Mouse (Mus musculus) liver, embryonic 16.5 days (tissue): ENCODE measurements at regions not wholly inside any gene's neighbourhood (a gene's known extent, or its start where the extent isn't known, plus 50 kb on each side); places are given as distances from the start of the nearest gene placed in this dataset.

ENCODE experiments used
- ATAC-seq: fragments of 200-750 bp; cut with Nextera tagmentation; 2 replicates; pipeline ENCODE4 v1.8.0; 2017; ENCODE audit warnings: low read depth, mild to moderate bottlenecking, moderate number of reproducible peaks, moderate library complexity
- H3K27ac ChIP-seq: fragments of 300-500 bp; sonication (generic); 2 replicates; pipeline ENCODE4 v1.5.1; 2014; ENCODE audit warnings: mild to moderate bottlenecking, low read length
- H3K27me3 ChIP-seq: fragments of 300-500 bp; sonication (generic); 2 replicates; pipeline ENCODE4 v1.6.1; 2014; ENCODE audit warnings: low read depth, low read length, mixed read lengths; ENCODE audit not compliant: control insufficient read depth, insufficient read depth
- H3K36me3 ChIP-seq: fragments of 300-500 bp; sonication (generic); 2 replicates; pipeline ENCODE4 v1.6.1; 2014; ENCODE audit warnings: mild to moderate bottlenecking; ENCODE audit not compliant: control insufficient read depth, insufficient read depth
- H3K4me1 ChIP-seq: fragments of 300-500 bp; sonication (generic); 2 replicates; pipeline ENCODE4 v1.6.1; 2014; ENCODE audit warnings: low read depth, low read length, mixed read lengths; ENCODE audit not compliant: control insufficient read depth
- H3K4me2 ChIP-seq: fragments of 300-500 bp; sonication (generic); 2 replicates; pipeline ENCODE4 v1.6.1; 2014; ENCODE audit warnings: low read depth, low read length, mixed read lengths
- H3K4me3 ChIP-seq: fragments of 300-500 bp; sonication (generic); 2 replicates; pipeline ENCODE4 v1.5.1; 2014; ENCODE audit warnings: low read depth, mild to moderate bottlenecking, low read length
- H3K9ac ChIP-seq: fragments of 300-500 bp; sonication (generic); 2 replicates; pipeline ENCODE4 v1.6.1; 2014; ENCODE audit warnings: low read depth, low read length
- H3K9me3 ChIP-seq: fragments of 300-500 bp; sonication (generic); replicated peaks from 2 replicates; pipeline ENCODE4 v1.6.1; 2016; ENCODE audit warnings: low read length; ENCODE audit not compliant: control insufficient read depth
- WGBS: fragments of 180-500 bp; shearing (Covaris S2); extraction: QIAGEN DNeasy Blood & Tissue Kit; methylation state at CpG from one replicate; pipeline ENCODE4 v1.1.7; 2014; ENCODE audit not compliant: insufficient replicate concordance; 5-methylcytosine and 5-hydroxymethylcytosine counted together

- no peak overlapping the region for H3K9ac ChIP-seq
- ATAC-seq = no peak
- 64% methylated on average over 10 of the region's 10 CpGs for WGBS
Observed at GRCm38 (mm10) chr8:125345571-125345970, 224.0 kb downstream of the Sipa1l2 start.

GRCm38 (mm10) chr8:125343867-125344266 lies 225.7 kb downstream of the Sipa1l2 start:
- no peak overlapping the region for H3K27ac ChIP-seq
- WGBS = 42% methylated on average over 9 of the region's 9 CpGs
- H3K27me3 ChIP-seq = no peaks in the 10 kb centered on the region
- no peak for ATAC-seq
- no peak overlapping the region for H3K4me3 ChIP-seq
- H3K9me3 ChIP-seq = no peaks in the 10 kb centered on the region
- H3K36me3 ChIP-seq = no peaks in the 10 kb centered on the region
- no peak overlapping the region for H3K9ac ChIP-seq
- no peak overlapping the region for H3K4me2 ChIP-seq
- H3K4me1 ChIP-seq = no peaks in the 10 kb centered on the region

More at GRCm38 (mm10) chr8:125345571-125345970, 224.0 kb downstream of the Sipa1l2 start:
- Histone ChIP-seq H3K4me3 (no peak overlapping the region), H3K36me3 (no peaks in the 10 kb centered on the region), H3K9me3 (no peaks in the 10 kb centered on the region), H3K4me1 (no peaks in the 10 kb centered on the region), H3K27me3 (no peaks in the 10 kb centered on the region), H3K27ac (no peak overlapping the region), H3K4me2 (no peak overlapping the region)

- H3K4me3 ChIP-seq = no peak overlapping the region
- no peak overlapping the region for H3K4me2 ChIP-seq
- no peak overlapping the region for H3K27ac ChIP-seq
- no peaks in the 10 kb centered on the region for H3K27me3 ChIP-seq
- WGBS = 61% methylated on average over 9 of the region's 9 CpGs
- no peaks in the 10 kb centered on the region for H3K36me3 ChIP-seq
- H3K9me3 ChIP-seq = no peaks in the 10 kb centered on the region
- peaks cover 3% of the 10 kb centered on the region; the same call in 1 of the 2 replicates for H3K4me1 ChIP-seq
- H3K9ac ChIP-seq = no peak overlapping the region
- no peak for ATAC-seq
Observed at GRCm38 (mm10) chr8:125342521-125342920, 227.1 kb downstream of the Sipa1l2 start.

GRCm38 (mm10) chr8:125341606-125342005 lies 228.0 kb downstream of the Sipa1l2 start:
- Histone ChIP-seq H3K9me3 (no peaks in the 10 kb centered on the region), H3K36me3 (no peaks in the 10 kb centered on the region), H3K4me3 (no peak overlapping the region), H3K4me1 (peaks cover 4% of the 10 kb centered on the region; the same call in 1 of the 2 replicates), H3K27ac (no peak overlapping the region), H3K4me2 (no peak overlapping the region), H3K27me3 (no peaks in the 10 kb centered on the region), H3K9ac (no peak overlapping the region)
- WGBS = 58% methylated on average over 4 of the region's 4 CpGs
- ATAC-seq = no peak

- no peaks in the 10 kb centered on the region for H3K9me3 ChIP-seq
- no peak overlapping the region for H3K9ac ChIP-seq
- no peaks in the 10 kb centered on the region for H3K36me3 ChIP-seq
- H3K4me3 ChIP-seq = no peak overlapping the region
- no peak overlapping the region for H3K27ac ChIP-seq
- ATAC-seq = no peak
- WGBS = 38% methylated on average over 6 of the region's 6 CpGs
- H3K27me3 ChIP-seq = no peaks in the 10 kb centered on the region
- H3K4me2 ChIP-seq = no peak overlapping the region
- peaks cover 4% of the 10 kb centered on the region; the same call in 1 of the 2 replicates for H3K4me1 ChIP-seq
Observed at GRCm38 (mm10) chr8:125338222-125338621, 231.4 kb downstream of the Sipa1l2 start.

GRCm38 (mm10) chr8:125337444-125338077 lies 232.0 kb downstream of the Sipa1l2 start:
- Histone ChIP-seq H3K27me3 (no peaks in the 10 kb centered on the region), H3K27ac (no peak overlapping the region), H3K4me2 (no peak overlapping the region), H3K36me3 (no peaks in the 10 kb centered on the region), H3K4me1 (peaks cover 4% of the 10 kb centered on the region; the same call in 1 of the 2 replicates), H3K9me3 (no peaks in the 10 kb centered on the region), H3K4me3 (no peak overlapping the region), H3K9ac (no peak overlapping the region)
- WGBS = 28% methylated on average over 18 of the region's 18 CpGs
- ATAC-seq = no peak

- Histone ChIP-seq H3K36me3 (no peaks in the 10 kb centered on the region), H3K9ac (no peak overlapping the region), H3K4me1 (peaks cover 4% of the 10 kb centered on the region; the same call in 1 of the 2 replicates), H3K9me3 (no peaks in the 10 kb centered on the region), H3K4me2 (no peak overlapping the region), H3K4me3 (no peak overlapping the region), H3K27ac (no peak overlapping the region), H3K27me3 (no peaks in the 10 kb centered on the region)
- 31% methylated on average over 3 of the region's 3 CpGs for WGBS
- no peak for ATAC-seq
Observed at GRCm38 (mm10) chr8:125336799-125337198, 232.8 kb downstream of the Sipa1l2 start.

- ATAC-seq = no peak
- WGBS = 76% methylated on average over 28 of the region's 28 CpGs
Observed at GRCm38 (mm10) chr8:125335575-125336370, 233.8 kb downstream of the Sipa1l2 start.

GRCm38 (mm10) chr8:125335171-125335570 lies 234.4 kb downstream of the Sipa1l2 start:
- peaks cover 4% of the 10 kb centered on the region; the same call in 1 of the 2 replicates for H3K4me1 ChIP-seq
- WGBS = 55% methylated on average over 6 of the region's 6 CpGs
- H3K36me3 ChIP-seq = no peaks in the 10 kb centered on the region
- H3K4me2 ChIP-seq = no peak overlapping the region
- no peaks in the 10 kb centered on the region for H3K9me3 ChIP-seq
- H3K9ac ChIP-seq = no peak overlapping the region
- H3K27me3 ChIP-seq = no peaks in the 10 kb centered on the region
- H3K4me3 ChIP-seq = no peak overlapping the region
- H3K27ac ChIP-seq = no peak overlapping the region
- ATAC-seq = no peak

More at GRCm38 (mm10) chr8:125335575-125336370, 233.8 kb downstream of the Sipa1l2 start:
- Histone ChIP-seq H3K4me2 (no peak overlapping the region), H3K4me1 (peaks cover 4% of the 10 kb centered on the region; the same call in 1 of the 2 replicates), H3K9ac (no peak overlapping the region), H3K27me3 (no peaks in the 10 kb centered on the region), H3K36me3 (no peaks in the 10 kb centered on the region), H3K9me3 (no peaks in the 10 kb centered on the region), H3K27ac (no peak overlapping the region), H3K4me3 (no peak overlapping the region)
